Mouse (Mus musculus): ENCODE data around the gene March9. TPM values are rescaled to one million over a fixed set of nuclear protein-coding genes. Genes with fewer than 3 reads are reported as not detected.
A peak's percentile ranks its signal among the peaks of the same experiment; 100 is the strongest.
"Not testable (repeated sequence)": the region's sequence is repeated elsewhere in the genome, so short reads cannot be mapped to it uniquely, and the experiment has no call there.

Gene March9
- total RNA-seq, 2 experiments from 2014 or later, result 1.6 to 1.7 TPM

DNA sequence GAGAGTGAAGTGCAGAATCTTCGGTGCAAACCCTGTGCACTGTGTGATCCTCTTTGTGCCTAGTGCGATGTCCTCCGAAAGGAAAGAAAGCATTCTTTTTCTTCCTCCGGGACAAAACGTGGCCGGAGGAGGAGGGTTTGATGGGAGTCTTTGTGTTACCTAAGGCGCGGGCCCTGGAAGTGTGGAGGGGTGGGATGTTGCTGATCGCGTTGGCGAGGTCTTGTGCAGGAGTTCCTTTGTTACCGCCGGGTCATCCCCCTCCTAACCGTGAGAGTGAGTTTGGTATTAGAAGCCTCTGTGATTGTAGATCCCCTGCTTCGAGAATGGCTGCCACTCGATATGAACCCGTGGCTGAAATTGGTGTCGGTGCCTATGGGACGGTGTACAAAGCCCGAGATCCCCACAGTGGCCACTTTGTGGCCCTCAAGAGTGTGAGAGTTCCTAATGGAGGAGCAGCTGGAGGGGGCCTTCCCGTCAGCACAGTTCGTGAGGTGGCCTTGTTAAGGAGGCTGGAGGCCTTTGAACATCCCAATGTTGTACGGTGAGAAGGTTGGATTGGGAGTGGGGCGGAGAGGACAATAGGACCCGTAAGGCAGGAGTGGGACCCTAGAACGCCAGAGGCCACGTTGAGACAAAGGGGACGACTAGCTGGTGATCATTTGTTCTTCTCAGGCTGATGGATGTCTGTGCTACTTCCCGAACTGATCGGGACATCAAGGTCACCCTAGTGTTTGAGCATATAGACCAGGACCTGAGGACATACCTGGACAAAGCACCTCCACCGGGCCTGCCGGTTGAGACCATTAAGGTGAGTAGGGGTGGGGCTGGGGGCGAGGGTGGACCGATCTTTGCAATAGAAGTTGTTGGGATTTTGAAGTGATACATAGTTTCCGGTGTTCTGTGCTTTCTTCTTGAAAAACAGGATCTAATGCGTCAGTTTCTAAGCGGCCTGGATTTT is 4.2 kb upstream of the March9 start:
- DNase-seq (ENCODE audit: low spot score in 2 of 2), result no peak

DNA sequence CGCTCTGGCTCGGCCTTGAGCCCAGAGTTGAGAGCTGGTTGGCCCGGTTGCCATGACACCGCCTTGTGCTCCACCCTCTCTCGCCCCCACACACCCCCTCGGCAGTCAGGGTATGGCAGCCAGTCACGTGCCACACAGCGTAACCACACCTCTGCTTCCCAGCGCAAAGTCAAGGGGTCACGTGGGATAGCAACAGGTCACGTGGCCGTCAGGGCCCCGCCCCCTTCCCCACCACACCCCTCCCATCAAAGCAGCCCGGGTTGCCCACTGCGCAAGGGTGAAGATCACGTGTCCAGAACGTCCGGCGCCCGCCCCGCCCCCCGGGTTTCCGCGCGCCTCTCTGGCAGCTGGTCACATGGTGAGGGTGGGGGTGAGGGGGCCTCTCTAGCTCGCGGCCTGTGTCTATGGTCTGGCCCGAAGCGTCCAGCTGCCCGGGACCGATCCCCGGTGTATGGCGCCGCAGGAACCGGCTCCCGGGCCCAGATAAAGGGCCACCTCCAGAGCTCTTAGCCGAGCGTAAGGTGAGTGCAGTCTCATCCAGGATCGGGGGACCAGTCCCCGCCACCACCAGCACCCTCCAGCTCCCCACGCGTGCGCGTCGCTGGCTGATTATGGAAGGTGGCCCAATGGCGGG is 3.4 kb upstream of the March9 start, which contains the start of gene Cdk4:
Cdk4 (plus strand) TSS at position 296 of the 634 bp plus-strand sequence.
- DNase-seq (ENCODE audit: low spot score in 2 of 2), result peak; percentile 99

DNA sequence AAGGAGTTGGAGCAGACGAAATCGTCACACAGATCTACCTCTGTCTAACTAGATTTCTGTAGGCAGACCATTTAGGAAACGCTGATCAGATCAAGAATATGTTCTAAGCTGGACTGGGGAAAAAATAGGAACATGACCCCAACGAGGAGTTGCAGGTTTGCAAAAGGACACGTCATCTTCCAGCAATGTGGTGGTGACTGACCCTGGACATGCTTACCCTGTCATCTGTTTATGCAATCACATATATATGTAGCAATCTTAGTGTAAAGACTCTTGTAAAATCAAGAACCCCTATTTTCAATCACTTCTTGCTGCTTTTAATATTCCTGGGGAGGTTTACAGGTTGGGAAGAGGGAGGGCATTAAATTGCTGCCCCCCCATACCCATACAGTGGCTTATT is 2.5 kb upstream of the March9 start:
- no peak for DNase-seq (ENCODE audit: low spot score in 2 of 2)

GRCm38 (mm10) chr10:127062101-127062500 is 2.1 kb upstream of the March9 start:
- DNase-seq (ENCODE audit: low spot score in 2 of 2), result not testable (repeated sequence)

DNA sequence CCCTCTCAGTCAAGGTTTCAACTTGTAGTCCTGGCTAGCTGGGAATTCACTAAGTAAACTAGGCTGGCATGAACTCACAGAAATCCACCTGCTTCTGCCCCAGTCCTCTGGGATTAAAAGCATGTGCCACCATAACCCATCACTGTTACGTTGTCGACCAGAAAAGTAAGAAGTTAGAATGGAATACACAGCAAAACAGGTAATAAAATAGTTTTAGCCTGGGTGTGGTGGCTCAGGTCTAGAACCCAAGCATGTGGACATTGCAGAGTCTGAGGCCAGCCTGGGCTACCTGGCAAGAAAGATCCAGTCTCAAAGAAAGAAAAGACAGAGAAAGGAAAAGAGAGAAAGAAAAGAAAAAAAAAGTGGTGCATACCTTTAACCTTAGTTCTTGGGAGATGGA is 1.5 kb upstream of the March9 start:
- no peak for DNase-seq (ENCODE audit: low spot score in 2 of 2)

GRCm38 (mm10) chr10:127061085-127061484 is 1.1 kb upstream of the March9 start:
- DNase-seq (ENCODE audit: low spot score in 2 of 2), result no peak

DNA sequence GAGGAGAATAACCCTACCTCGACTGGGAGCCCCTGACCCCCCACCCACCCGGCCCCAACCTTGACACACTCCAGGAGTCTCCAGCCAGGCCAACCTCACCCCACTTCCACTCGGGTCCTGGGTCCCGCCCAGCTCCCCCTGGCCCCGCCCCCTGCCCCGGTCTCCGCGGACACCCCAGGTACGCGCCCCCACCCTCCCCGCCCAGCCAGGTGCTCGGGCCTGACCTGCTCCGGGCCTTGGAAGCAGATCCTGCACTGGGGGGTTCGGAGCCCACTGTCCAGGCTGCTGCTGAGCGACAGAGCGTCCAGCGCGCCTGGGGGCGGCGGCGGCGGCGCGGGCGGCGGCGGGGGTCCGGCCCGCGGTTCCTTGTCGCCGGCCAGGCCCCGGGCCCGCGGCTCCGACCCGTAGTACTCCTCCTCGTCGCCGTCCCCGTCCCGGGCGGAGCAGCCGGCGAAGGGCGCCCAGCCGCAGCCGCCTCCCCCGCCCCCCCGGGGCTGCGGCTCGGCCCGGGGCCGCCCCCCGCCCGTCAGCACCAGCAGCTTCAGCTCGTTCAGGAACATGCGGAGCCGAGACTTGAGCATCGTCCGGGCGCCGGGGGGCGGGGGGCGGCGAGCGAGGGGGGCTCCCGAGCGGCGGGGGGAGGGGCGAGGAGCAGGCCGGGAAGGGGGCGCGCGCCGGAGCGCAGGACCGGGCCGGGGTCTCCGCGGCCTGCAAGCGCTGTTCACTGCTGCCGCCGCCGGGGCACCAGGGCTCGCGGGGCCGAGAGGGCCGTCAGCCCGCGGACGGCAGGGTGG is 613 bp downstream of the March9 start:
- no peak for DNase-seq (ENCODE audit: low spot score in 2 of 2)

GRCm38 (mm10) chr10:127058708-127059107 is 1.3 kb downstream of the March9 start:
- no peak for DNase-seq (ENCODE audit: low spot score in 2 of 2)

GRCm38 (mm10) chr10:127058161-127058560 is 1.8 kb downstream of the March9 start:
- peak; percentile 58 to 75 for DNase-seq (ENCODE audit: low spot score in 2 of 2)

DNA sequence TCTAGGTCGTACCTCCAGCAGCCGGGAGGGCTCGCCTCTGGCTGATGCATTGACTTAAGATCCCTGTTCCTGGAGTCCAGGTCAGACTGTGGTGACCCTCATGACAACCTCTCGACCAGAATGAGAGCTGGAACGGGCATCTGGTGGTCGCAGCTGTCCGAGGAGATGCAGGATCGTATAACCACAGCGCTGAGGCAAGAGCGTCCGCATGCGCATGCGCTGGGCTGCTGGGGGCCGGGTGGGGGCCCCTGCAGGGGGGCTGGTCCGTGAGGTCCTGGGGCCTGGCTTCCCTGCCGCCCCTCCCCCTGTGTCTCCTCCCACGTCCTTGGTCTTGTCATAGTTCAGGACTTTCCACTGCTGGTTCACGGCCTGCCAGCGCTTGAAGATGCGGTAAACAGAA is 3.5 kb downstream of the March9 start:
- no peak for DNase-seq (ENCODE audit: low spot score in 2 of 2)

- no peak for DNase-seq (ENCODE audit: low spot score in 2 of 2)
Measured at GRCm38 (mm10) chr10:127055406-127055805, 4.6 kb downstream of the March9 start.

DNA sequence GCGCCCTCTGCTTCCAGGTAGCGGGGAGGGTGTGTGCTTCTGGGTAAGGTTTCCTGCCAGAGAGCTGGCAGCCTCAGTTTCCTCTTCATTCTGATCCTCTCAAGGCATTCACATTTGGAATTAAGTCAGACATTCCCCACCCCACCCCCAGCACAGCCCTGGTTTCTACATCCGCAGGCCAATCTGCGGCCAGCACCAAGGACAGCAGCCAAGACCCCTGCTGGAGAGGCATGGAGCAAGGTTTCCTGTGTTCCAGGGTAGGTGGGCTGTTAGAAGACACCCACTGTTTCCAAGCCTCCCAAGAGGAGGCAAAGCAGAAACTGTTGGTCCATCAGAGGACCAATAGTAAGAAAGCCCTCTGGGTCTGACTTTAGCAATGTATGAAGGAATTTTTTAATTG is 5.3 kb downstream of the March9 start:
- no peak for DNase-seq (ENCODE audit: low spot score in 2 of 2)

DNA sequence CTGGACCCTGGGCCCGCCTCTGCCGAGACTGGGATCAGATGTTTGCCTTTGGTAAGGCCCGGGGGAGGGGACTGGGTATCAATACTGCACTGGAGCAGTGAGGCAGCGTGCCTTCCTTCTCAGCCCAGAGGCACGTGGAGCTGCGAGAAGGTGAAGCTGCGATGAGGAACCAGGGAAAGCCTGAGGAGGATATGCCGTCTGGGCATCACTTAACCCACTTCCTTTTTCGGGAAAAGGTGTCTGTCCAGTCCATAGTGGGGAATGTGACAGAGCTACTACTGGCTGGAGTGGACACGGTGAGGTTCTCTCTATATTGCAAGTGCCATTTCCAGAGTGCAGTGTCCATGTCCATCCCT is 9.9 kb downstream of the March9 start:
- no peak for DNase-seq (ENCODE audit: low spot score in 2 of 2)

DNA sequence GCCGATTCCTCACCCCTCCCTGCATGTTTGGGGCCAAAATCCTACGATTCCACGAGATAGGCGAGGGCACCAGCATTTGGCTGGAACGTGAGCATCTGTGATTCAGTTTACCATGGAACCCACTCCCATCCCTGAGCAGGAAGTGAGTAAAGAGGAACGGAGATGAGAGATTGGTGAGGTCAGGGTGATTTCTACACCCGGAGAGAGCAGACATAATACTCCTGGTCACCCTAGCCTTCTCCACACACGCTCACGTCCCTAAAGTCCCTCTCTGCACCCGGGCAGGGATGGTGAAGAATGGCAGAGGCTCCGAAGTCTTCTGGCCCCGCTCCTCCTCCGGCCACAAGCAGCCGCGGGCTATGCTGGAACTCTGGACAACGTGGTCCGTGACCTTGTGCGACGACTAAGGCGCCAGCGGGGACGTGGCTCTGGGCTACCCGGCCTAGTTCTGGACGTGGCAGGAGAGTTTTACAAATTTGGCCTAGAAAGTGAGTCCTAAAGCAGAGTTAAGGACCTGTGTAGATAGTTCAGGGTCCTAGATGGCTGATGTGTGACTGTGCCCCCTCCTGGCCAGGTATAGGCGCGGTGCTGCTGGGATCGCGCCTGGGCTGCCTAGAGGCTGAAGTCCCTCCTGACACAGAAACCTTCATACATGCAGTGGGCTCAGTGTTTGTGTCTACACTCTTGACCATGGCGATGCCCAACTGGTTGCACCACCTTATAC is 10.4 kb downstream of the March9 start:
- no peak for DNase-seq (ENCODE audit: low spot score in 2 of 2)

GRCm38 (mm10) chr10:127048608-127049394 is 11.2 kb downstream of the March9 start:
- DNase-seq (ENCODE audit: low spot score in 2 of 2), result no peak

GRCm38 (mm10) chr10:127047954-127048353 is 12.0 kb downstream of the March9 start, which contains the start of gene Cyp27b1:
Cyp27b1 (plus strand) TSS chr10:127048250.
- no peak for DNase-seq (ENCODE audit: low spot score in 2 of 2)

DNA sequence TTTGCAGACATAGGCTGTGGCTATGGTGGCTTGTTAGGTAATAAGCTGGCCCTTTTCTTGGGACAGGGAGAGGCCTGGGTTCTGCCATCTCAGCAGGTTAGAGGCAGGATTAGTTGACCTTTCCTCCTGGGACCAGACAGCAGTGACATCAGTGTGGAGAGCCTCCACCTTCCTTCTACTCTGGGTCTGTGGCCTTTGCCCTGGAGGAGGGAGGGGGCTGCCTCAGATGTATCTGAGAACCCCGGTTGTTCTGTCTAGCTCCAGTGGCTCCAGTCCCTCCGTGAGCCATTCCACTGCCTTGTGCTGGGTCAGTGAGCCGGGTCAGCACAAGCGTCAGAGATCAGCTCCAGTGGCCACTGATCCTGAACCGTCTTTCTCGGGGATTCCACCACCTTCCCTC is 16.8 kb downstream of the March9 start:
- no peak for DNase-seq (ENCODE audit: low spot score in 2 of 2)

DNA sequence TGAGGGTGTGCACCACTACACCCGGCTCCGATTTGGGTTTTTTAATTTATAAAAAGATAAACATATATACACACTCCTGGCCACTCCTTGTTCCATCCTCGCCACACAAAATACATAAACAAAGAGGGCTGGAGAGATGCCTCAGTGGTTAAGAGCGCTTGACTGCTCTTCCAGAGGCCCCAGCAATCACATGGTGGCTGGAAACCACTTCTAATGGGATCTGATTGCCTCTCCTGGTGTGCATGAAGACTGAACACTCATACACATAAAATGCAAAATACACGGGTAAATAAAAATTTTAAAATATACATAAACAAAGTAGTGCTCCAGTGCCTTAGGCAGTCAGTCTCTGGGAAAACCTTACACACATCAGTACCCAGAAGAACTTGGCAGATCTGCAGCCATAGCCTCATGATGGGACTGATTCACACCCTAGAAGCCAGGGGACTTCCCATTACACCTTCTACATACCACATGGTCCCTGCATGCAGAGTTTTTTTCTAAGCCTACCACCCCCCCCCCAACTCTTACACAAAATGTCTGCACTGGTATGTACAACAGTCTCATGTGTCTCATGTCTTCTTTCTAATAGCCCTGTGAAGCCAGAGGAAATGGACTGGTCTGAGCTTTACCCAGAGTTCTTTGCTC is 17.4 kb downstream of the March9 start:
- DNase-seq (ENCODE audit: low spot score in 2 of 2), result no peak

DNA sequence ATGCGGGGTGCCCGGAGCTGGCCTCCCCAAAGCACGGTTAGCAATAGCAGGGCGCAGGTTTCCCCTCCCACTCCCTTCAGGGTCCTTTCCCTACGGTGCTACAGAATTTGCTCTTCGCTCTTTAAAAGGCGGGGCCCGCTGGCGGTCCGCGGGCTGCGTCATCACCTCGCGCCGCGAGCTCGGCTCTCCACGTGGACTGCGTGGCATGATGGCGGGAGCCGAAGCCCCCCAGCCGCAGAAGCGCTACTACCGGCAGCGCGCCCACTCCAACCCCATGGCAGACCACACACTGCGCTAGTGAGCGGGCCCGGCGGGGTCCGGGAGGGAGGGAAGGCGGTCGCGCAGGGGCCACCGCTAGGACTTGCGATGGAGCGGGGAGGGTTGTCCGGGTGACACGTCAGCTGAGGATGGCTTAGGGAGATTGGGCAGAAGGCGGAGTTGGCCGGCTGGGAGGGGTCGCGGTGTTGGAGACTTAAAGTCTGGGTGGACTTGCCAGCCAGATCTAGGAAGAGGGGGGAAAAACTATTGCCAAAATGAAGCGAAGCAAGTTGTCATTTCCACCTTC is 18.1 kb downstream of the March9 start:
- DNase-seq (ENCODE audit: low spot score in 2 of 2), result peak; percentile 81 to 93

Data from gastrocnemius, postnatal 4 days (tissue).